Mouse (Mus musculus) right cerebral cortex, postnatal 14 days (tissue): ENCODE measurements at regions not wholly inside any gene's neighbourhood (a gene's known extent, or its start where the extent isn't known, plus 50 kb on each side); places are given as distances from the start of the nearest gene placed in this dataset.
"Not testable (repeated sequence)": the region's sequence is repeated elsewhere in the genome, so short reads cannot be mapped to it uniquely, and the experiment has no call there.

Experiments
- DNase-seq: peaks from one replicate; pipeline ENCODE4 v3.0.0; 2022

DNA sequence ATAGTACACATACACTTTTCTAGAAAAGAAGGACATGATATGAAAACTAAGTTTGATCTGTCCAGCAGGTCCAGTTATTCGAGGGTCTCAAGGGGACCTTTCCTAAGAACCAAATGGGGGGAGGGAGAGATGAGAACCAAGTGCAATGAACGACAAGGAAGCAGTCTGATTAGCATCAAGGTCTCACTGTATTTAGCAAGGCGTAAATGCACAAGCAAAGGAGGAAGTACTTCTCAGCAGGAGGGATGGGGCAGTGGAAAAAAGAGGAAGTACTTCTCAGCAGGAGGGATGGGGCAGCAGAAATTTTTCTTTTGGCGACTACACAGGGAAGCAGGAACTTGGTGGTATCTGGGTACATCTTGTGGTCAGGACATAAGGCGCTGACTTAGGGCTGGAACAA, 545.5 kb downstream of the Serpinb8 start:
- not testable (repeated sequence) for DNase-seq

DNA sequence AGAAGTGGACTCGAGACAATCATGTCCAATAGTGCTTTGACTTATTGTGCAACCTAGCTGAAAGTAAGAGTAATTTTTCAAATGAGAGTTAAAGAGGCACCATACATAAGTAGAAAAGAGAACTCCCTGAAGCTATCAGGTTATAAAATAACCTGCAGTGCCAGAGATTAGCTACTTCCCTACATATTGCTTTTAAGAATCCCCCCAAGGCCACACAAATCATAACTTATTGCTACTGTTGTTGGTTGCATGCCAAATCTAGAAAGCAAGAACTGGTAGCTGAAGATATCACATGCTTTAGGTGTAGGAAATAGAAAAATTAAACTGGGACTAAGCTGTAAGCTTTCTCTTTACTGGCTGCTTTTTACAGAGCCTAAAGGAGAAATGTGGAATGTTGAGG, 554.3 kb downstream of the Serpinb8 start:
- no peak for DNase-seq

DNA sequence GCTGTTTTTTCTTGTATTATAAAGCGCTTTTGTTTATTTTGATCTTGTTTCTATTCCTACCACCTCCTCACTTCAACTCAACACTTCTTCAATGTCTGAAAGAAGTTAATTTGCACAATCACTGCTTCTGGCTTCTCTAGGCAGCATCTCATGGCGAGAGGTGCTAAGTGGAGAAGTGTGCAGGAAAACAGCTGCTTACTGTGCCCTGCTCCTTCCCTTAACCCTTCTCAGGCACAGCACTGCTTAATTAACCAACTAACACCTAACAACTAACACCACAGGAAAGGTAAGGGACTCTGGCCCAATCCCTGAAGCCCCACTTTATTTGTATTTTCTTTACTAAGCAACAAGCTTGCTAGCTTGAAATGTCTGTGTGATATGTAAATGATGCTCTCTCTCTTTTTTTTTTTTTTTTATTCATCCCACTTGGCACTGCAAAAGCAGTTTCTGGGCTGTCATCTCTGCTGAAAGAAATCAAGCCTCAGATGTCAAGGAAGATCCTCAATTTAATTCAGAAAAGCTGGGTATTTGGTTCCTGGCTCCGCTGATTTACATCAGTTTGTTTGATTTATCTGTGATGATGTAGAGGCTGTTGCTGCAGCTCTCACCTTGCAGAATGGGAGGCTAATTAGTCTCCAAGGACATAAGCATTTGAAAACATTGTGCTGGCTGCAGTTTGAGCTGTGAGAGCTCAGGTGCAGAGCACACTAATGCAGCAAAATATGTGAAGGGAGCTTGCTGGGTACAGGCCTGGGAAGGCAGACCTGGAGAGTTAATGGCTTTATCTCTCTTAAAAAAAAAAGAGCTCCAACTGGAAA, 591.8 kb downstream of the Serpinb8 start:
- DNase-seq: no peak

DNA sequence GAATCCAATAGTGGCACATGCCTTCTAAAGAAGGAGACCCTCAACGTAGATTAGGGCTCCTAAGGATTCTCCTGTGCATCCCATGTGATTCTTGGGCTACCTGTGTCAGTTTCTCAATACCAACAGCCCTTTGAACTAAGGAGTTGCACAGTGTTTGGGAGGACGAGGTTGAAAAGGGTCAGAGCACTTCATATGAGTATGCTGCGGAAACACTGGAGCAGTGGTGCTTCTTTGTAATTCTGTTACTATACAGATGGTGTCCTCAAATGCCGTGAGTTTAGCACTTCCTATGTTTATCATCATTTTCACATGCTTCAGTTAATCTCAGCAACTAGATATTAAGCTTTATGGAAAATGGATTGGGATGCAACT, 592.3 kb downstream of the Serpinb8 start:
- no peak for DNase-seq

DNA sequence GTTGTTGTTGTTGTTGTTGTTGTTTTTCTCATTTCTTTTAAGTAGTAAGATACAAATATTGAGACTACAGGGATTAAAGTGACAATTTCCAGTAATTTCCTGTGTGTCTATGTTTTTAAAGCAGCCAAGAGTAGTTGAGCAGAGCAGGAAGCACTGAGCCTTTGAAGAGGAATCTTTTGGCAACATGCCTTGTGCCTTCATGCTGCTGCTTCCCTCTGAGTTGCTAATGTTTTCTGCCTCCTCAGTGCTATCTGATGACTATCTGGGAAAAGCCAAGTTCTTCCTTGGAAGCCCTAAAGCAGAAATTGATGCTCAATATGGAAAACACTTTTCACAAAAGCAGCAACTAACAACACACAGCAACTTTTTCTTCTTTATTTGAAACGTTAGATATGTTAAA, 634.2 kb downstream of the Serpinb8 start:
- DNase-seq: no peak

DNA sequence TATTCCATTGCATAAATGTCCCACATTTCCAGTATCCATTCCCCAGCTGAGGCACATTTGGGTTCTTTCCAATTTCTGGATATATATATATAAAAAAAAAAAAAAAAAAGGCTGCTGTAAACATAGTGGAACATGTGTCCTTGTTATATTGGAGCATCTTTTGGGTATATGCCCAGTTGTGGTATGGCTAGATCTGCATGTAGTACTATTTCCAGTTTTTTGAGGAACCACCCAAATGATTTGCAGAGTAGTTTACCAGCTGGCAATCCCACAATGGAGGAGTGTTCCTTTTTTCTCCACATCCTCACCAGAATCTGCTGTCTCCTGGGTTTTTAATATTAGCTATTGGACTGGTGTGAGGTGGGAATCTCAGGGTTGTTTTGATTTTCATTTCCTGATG, 650.3 kb downstream of the Serpinb8 start:
- no peak for DNase-seq

DNA sequence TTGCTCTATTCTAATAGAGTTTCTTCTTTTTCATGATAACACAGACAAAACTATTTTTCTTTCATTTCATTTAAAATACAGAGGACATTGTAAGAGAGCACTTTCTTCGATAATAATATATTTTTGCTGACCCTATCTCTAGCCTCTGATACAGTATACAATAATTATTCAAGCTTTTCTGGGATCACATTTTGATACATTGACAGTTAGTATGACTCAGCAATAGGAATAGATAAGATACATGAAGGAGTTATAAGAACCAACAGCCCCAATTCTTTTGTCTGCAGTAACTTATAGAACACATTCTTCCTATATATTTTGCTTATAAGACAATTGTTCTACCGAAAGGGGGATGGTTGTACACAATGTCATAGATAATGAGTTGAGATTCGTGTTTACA, 665.3 kb downstream of the Serpinb8 start:
- DNase-seq: no peak

DNA sequence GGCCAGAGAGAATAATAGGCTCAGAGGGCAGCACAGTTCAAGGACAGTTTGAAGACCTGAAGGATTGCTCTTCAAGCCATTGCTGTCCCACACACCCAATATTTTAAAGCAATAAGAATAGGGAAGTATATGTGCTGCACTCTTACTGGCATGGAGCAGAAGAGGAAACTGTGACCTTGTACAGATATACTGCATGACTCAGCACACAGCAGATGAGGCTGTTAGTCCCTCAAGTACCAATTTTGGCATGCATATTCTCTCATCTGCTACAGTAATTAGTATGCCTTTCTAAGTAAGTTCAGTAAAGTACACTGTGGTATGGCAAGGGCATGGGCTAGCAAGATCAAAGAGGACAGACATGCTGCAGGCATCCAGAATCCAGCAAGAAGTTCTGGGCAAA, 669.5 kb downstream of the Serpinb8 start:
- no peak for DNase-seq

DNA sequence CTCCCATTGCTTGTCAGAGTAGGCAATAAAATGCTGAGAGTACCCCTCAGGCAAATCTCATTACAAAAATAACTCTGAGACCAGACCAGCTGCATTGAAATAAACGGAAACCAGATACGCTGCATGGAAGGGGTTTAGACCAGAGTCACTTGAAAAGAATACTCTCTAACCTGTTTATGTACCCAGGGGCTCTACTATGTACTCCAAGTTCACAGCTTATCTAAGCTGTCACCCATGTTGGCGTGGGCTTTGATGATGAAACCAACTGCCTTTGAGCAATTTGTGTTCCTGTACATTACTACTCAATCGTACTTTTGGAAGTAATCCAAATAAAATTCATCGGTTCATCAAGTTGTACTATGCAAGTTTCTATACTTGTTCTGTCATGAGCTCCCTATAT, 692.3 kb downstream of the Serpinb8 start:
- no peak for DNase-seq

DNA sequence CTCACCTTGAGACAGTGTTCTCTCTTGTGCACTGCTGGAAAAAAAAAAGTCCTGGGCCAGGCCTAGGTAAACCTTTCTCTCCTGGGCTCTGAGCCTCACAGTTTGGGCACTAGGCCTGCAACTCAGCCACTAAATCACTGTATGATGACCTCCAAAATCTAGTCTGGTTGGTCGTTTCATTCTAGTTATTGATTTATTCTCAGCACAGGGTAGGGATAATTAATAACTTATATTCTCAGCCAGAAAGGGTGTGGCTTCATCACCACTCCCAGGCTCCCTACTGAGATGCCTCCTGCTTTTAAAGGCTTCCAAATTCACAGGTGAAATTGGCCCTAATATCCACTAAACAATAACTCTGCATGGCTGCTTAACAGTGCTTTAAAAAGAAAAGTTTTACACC, 696.8 kb downstream of the Serpinb8 start:
- DNase-seq: no peak
